Mouse (Mus musculus): ENCODE data around the gene Wdr41. TPM values are rescaled to one million over a fixed set of nuclear protein-coding genes. Genes with fewer than 3 reads are reported as not detected.

Gene Wdr41
- polyA plus RNA-seq, 1 experiment from 2014 or later: 26.3 TPM

DNA sequence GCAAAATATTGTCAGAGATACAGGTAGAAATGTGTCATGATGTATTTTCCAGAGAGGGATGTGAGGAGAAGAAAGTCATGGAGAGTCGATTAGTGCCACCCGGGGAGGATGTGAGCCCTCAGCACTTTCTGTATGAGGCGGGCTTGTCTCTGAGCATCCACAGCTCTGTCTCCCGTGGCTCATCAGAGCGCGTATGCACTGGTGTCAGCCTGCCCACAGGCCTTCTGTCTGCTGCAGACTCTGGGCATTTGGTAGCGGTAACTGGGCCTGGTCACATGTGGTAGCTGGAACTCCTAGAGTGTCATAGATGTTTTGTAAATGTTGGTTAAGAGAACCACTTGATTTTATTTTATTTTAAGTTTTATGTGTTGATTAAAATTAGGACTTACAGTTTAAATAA, 33.1 kb downstream of the Wdr41 start:
- no peak for ATAC-seq (ENCODE audit: insufficient number of reproducible peaks, insufficient read depth, low FRiP score, low TSS enrichment, low read depth)
- 78% methylated on average over 7 of the region's 7 CpGs for WGBS
- no peak overlapping the region for H3K4me3 ChIP-seq
- no peaks in the 10 kb centered on the region for H3K9me3 ChIP-seq
- no peak overlapping the region for H3K27ac ChIP-seq
- no peak overlapping the region for H3K9ac ChIP-seq
- H3K4me1 ChIP-seq: no peaks in the 10 kb centered on the region
- H3K27me3 ChIP-seq: no peaks in the 10 kb centered on the region
- no peak overlapping the region for H3K4me2 ChIP-seq
- H3K36me3 ChIP-seq: peaks cover 10% of the 10 kb centered on the region

DNA sequence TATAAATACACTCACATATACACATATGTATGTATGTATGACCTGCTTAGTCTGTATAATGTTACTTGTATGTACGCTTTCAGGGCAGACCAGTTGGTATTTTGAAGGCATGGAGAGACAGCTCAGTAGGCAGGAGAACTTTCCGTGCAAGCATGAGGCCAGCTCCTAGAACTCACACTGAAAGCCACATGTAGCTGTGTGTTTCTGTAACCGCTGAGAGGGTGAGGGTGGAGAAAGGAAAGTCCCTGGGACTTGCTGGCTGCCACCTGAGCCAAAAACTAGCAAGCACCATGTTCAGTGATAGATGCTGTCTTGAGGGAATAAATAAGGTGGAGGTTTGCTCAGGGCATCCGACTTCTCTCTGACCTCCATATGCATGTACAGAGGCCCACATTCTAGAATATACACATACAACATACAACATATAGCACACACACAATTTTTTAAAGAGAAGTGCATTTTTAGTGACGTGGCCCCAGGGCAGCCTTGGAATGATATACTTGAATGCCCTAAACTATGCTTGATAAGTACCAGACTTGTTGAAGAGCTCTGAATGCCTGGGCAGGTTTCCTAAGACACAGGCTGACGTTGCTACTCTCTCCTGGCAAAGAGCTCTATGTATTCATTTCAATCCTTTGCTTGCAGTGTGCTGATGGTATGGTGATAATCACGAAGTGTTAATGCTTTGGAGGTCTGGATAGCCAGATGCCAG, 35.6 kb downstream of the Wdr41 start:
- H3K9ac ChIP-seq: no peak overlapping the region
- WGBS: 83% methylated on average over 7 of the region's 7 CpGs
- no peak overlapping the region for H3K4me3 ChIP-seq
- H3K36me3 ChIP-seq: peaks cover 12% of the 10 kb centered on the region
- no peaks in the 10 kb centered on the region for H3K9me3 ChIP-seq
- ATAC-seq (ENCODE audit: insufficient number of reproducible peaks, insufficient read depth, low FRiP score, low TSS enrichment, low read depth): no peak
- H3K27me3 ChIP-seq: no peaks in the 10 kb centered on the region
- no peak overlapping the region for H3K27ac ChIP-seq
- no peaks in the 10 kb centered on the region for H3K4me1 ChIP-seq
- H3K4me2 ChIP-seq: no peak overlapping the region

DNA sequence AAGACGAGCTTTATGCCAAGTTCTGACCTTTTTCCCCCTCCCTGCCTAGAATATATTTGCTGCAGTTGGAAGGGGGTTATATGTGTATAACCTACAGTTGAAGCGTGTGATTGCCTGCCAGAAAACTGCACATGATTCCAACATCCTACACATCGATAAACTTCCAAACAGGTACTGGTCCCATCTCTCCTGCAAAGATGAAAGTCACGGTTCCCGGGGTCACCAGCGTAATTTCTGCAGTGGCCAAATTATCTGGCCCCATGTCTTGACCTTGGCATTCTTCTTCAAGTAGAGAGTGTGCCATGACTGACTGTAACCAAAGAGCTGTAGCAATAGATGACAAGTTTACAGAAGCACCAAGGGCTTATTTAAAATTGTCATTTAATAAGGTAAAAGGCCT, 41.1 kb downstream of the Wdr41 start:
- Histone ChIP-seq H3K36me3 (peaks cover 10% of the 10 kb centered on the region), H3K9me3 (no peaks in the 10 kb centered on the region), H3K27me3 (no peaks in the 10 kb centered on the region), H3K9ac (no peak overlapping the region), H3K4me1 (no peaks in the 10 kb centered on the region; the same call in 1 of the 2 replicates), H3K27ac (no peak overlapping the region), H3K4me3 (no peak overlapping the region), H3K4me2 (no peak overlapping the region)
- whole genome bisulfite sequencing: 89% methylated on average over 6 of the region's 6 CpGs
- no peak for ATAC-seq (ENCODE audit: insufficient number of reproducible peaks, insufficient read depth, low FRiP score, low TSS enrichment, low read depth)

DNA sequence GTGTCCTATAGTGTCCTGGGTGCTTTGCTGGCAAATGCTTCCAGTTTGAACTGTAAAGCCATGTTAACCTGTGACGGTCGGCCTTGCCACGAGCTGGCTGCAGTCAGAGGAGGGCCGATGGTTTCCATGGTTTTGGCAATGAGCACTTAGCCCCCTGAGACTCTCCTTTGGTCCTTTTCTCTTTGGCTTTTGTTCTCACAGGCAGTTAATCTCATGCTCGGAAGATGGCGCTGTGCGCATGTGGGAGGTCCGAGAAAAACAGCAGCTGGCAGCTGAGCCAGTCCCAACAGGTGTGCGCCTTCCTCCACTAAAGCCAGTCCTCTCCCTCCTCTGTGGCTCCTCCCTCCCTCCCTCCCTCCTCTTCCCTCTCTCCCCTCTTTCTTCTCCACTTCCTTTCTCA, 41.8 kb downstream of the Wdr41 start:
- H3K4me2 ChIP-seq: no peak overlapping the region
- H3K4me1 ChIP-seq: no peaks in the 10 kb centered on the region; the same call in 1 of the 2 replicates
- H3K36me3 ChIP-seq: peaks cover 11% of the 10 kb centered on the region
- no peaks in the 10 kb centered on the region for H3K9me3 ChIP-seq
- no peak overlapping the region for H3K27ac ChIP-seq
- no peak overlapping the region for H3K9ac ChIP-seq
- WGBS: 7% methylated on average over 9 of the region's 9 CpGs
- peak; percentile 62; the same call in 1 of the 2 replicates for ATAC-seq (ENCODE audit: insufficient number of reproducible peaks, insufficient read depth, low FRiP score, low TSS enrichment, low read depth)
- H3K4me3 ChIP-seq: no peak overlapping the region
- H3K27me3 ChIP-seq: no peaks in the 10 kb centered on the region

DNA sequence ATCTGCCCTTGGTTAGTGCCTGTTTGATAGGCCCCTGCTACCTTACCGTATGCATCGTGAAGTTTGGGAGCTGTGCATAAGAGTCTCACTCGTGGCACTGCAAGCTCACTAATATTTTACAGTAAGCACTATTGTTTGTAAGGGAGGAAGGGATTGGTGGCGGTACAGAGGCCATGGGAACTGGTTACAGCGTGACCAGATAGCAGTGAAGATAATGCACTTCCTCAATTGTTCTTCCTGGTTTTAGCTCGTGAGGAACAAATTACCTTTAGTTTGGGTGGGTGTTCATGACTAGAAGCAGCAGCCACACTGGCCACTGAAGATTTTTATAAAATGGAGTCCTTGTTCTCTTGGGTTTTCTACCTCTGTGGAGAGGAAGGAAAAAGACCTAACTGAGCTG, 43.2 kb downstream of the Wdr41 start:
- no peak for ATAC-seq (ENCODE audit: insufficient number of reproducible peaks, insufficient read depth, low FRiP score, low TSS enrichment, low read depth)
- Histone ChIP-seq H3K27ac (no peak overlapping the region), H3K4me3 (no peak overlapping the region), H3K9me3 (no peaks in the 10 kb centered on the region), H3K36me3 (peaks cover 11% of the 10 kb centered on the region), H3K27me3 (no peaks in the 10 kb centered on the region), H3K4me2 (no peak overlapping the region), H3K4me1 (peaks cover 4% of the 10 kb centered on the region), H3K9ac (no peak overlapping the region)
- 60% methylated on average over 6 of the region's 6 CpGs for WGBS

DNA sequence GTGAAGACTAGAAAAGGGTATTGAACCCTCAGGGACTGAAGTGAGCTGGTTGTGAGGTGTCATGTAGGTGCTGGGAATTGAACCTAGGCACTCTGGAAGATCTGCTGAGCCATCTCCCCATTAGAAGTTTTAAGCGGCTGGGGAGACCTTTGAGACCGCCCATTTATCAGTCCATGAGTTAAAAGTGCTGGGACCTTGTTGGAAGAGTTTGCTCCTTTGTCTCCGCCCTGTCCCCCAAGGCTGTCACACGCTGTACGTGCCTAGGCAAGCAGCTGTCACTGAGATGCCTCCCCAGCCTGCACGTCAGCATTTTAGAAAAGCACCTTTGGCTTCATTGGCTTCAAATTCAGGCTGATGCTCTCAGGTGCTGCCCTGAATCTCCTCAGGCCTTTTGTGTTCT, 44.1 kb downstream of the Wdr41 start:
- Histone ChIP-seq H3K9ac (no peak overlapping the region), H3K27ac (no peak overlapping the region; the same call in 1 of the 2 replicates), H3K4me1 (peaks cover 4% of the 10 kb centered on the region), H3K9me3 (no peaks in the 10 kb centered on the region), H3K36me3 (peaks cover 11% of the 10 kb centered on the region), H3K4me3 (no peak overlapping the region), H3K4me2 (no peak overlapping the region), H3K27me3 (no peaks in the 10 kb centered on the region)
- no peak for ATAC-seq (ENCODE audit: insufficient number of reproducible peaks, insufficient read depth, low FRiP score, low TSS enrichment, low read depth)
- WGBS: 75% methylated on average over 6 of the region's 6 CpGs

DNA sequence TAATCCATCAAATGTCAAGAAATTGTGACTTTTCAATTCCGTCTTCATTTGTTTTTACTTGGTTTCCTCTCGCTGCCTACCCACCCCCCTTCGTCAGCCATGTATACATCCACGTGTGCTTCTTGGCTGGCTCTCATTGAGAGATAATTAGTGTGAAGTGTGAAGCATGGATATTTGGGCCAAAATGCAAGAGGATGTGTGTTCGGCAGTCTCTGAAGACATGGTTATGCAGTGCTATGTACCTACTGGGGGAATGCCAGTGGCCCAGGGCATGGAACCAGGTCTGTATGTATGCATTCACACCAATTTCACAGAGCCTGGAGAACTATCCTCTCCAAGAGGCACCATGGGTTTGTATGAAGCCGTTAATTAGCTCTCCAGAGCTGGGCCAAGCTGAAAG, 54.7 kb downstream of the Wdr41 start:
- WGBS: 81% methylated on average over 6 of the region's 6 CpGs
- no peaks in the 10 kb centered on the region for H3K27me3 ChIP-seq

DNA sequence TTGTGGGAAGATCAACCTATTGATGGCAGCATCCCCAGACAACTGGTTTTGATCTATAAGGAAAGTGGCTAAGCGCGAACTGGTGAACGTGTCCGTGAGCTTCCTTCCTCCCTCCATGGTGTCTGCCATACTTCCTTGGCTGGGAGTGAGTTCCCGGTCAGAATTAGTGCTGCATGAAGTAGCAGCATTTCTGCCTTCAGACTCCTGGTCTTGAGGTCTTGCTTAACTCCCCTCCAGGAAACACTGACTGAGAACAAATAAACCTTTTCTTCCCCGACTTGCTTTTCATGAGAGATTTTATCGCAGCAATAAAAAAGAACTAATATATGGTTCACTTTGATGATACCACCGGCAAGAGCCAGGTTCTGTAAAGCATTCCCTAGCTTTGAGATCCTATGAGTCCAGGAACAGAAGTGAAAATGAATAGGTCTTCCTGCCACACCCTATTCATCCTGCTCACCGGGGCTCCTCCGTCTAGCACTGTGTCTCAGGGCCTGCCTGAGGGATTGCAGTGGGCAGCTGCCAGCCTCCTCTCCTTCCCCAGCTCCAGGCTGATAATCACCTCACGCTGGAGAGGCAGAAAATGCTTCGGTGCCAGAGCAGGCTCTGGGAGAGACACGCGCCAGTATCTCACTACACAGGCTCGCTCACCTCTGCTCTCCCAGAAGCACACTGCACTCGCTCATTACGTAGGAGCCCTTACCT, 56.1 kb downstream of the Wdr41 start:
- no peaks in the 10 kb centered on the region for H3K4me1 ChIP-seq
- 72% methylated on average over 17 of the region's 17 CpGs for WGBS
- no peak for ATAC-seq (ENCODE audit: insufficient number of reproducible peaks, insufficient read depth, low FRiP score, low TSS enrichment, low read depth)

More for the DNA sequence above, 54.7 kb downstream of the Wdr41 start:
- no peaks in the 10 kb centered on the region for H3K4me1 ChIP-seq
- H3K4me3 ChIP-seq: no peak overlapping the region
- H3K36me3 ChIP-seq: peaks cover 16% of the 10 kb centered on the region
- H3K9me3 ChIP-seq: no peaks in the 10 kb centered on the region
- no peak overlapping the region for H3K27ac ChIP-seq
- no peak overlapping the region for H3K9ac ChIP-seq
- ATAC-seq (ENCODE audit: insufficient number of reproducible peaks, insufficient read depth, low FRiP score, low TSS enrichment, low read depth): no peak
- H3K4me2 ChIP-seq: no peak overlapping the region

DNA sequence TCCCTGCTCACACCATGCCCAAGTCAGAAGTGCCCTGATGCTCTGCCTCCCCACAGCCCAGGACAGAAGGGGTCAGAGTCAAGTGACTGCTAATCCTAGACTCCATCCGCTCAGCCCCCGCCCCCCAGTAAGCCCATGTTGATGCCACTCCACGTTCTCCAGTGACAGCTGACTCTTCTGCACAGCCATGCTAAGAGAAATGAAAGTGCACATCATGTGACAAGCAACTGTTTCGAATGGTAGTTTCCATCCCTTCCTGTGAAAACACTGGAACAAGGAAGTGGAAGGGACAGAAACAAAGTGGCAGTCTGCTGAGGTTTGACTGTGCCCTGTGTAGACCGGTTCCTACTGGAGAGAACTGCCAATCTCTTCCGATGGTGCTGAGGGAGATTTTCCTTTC, 56.8 kb downstream of the Wdr41 start:
- H3K27me3 ChIP-seq: no peaks in the 10 kb centered on the region
- WGBS: 73% methylated on average over 6 of the region's 6 CpGs
- no peak for ATAC-seq (ENCODE audit: insufficient number of reproducible peaks, insufficient read depth, low FRiP score, low TSS enrichment, low read depth)

More for the DNA sequence above, 56.1 kb downstream of the Wdr41 start:
- no peak overlapping the region for H3K27ac ChIP-seq
- no peak overlapping the region for H3K4me2 ChIP-seq
- no peaks in the 10 kb centered on the region for H3K9me3 ChIP-seq
- no peak overlapping the region for H3K4me3 ChIP-seq
- H3K27me3 ChIP-seq: no peaks in the 10 kb centered on the region
- no peak overlapping the region for H3K9ac ChIP-seq
- H3K36me3 ChIP-seq: peaks cover 10% of the 10 kb centered on the region

DNA sequence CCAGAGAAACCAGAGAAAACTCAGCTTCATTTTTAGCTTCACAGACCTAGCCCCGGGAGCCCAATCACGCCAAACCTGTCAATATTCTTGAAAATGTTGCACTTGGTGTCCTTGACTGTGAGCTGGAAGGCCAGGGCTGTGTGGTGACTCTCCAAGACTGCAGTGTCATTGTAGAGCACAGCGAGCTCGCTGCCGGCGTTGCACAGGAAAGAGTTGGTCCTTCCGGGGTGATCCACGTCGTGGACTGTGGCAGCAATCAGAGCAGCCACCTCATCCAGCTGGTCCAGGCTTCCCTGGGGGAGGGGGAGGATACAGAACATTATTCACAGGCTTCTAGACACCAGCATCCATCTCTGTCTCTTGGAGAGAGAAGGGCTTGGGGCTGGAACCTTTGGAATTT, 58.0 kb downstream of the Wdr41 start:
- Histone ChIP-seq H3K4me1 (no peaks in the 10 kb centered on the region), H3K36me3 (no peaks in the 10 kb centered on the region), H3K27ac (no peak overlapping the region), H3K9ac (no peak overlapping the region), H3K27me3 (no peaks in the 10 kb centered on the region), H3K9me3 (no peaks in the 10 kb centered on the region), H3K4me2 (no peak overlapping the region), H3K4me3 (no peak overlapping the region)
- 82% methylated on average over 9 of the region's 9 CpGs for WGBS
- ATAC-seq (ENCODE audit: insufficient number of reproducible peaks, insufficient read depth, low FRiP score, low TSS enrichment, low read depth): no peak

More for the DNA sequence above, 56.8 kb downstream of the Wdr41 start:
- H3K4me3 ChIP-seq: no peak overlapping the region
- no peak overlapping the region for H3K27ac ChIP-seq
- H3K9me3 ChIP-seq: no peaks in the 10 kb centered on the region
- H3K4me2 ChIP-seq: no peak overlapping the region
- H3K36me3 ChIP-seq: peaks cover 8% of the 10 kb centered on the region
- no peak overlapping the region for H3K9ac ChIP-seq
- no peaks in the 10 kb centered on the region for H3K4me1 ChIP-seq

DNA sequence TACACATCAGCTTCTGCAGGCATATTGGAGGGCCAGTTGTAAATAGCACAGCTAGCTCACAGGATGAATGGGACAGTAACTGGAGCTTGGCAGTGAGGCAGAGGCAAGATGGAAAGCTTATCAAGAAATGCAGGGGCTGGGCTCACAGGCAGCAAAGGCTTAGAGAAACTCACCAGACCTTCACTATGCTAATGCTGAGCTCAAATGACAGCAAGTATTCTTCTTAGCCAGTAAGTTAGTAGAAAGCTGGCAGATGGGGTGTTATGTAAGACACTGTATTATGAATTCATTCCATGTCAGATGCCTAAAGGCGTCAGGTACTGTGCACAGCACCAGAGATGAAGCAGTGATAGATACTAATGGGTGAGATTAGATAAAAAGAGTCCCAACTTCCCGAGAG, 58.6 kb downstream of the Wdr41 start:
- Histone ChIP-seq H3K9me3 (no peaks in the 10 kb centered on the region), H3K4me1 (no peaks in the 10 kb centered on the region), H3K36me3 (no peaks in the 10 kb centered on the region), H3K27ac (no peak overlapping the region), H3K4me3 (no peak overlapping the region), H3K27me3 (no peaks in the 10 kb centered on the region), H3K4me2 (no peak overlapping the region), H3K9ac (no peak overlapping the region)
- ATAC-seq (ENCODE audit: insufficient number of reproducible peaks, insufficient read depth, low FRiP score, low TSS enrichment, low read depth): no peak
- WGBS: 80% methylated on average over 2 of the region's 2 CpGs

DNA sequence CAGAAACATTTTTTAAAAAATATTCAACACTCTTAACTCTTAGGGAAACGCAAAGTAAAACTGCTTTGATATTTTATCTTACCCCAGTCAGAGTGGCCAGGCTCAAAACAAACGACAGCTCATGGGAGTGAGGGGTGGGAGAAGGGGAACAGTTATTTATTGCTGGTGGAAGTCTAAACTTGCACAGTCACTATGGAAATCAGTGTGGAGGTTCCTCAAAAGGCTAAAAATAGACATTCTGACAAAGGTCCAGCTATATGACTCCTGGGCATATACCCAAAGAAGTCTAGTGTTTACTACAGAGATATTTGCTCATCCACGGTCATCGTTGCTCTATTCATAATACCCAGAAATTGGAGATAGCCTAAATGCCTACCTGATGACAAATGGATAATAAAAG, 62.1 kb downstream of the Wdr41 start:
- no peak overlapping the region for H3K4me2 ChIP-seq
- no peaks in the 10 kb centered on the region for H3K4me1 ChIP-seq
- H3K9me3 ChIP-seq: no peaks in the 10 kb centered on the region
- no peak for ATAC-seq (ENCODE audit: insufficient number of reproducible peaks, insufficient read depth, low FRiP score, low TSS enrichment, low read depth)
- H3K27me3 ChIP-seq: no peaks in the 10 kb centered on the region
- no peak overlapping the region for H3K4me3 ChIP-seq
- no peaks in the 10 kb centered on the region for H3K36me3 ChIP-seq
- no peak overlapping the region for H3K27ac ChIP-seq
- 79% methylated on average over 4 of the region's 4 CpGs for WGBS
- no peak overlapping the region for H3K9ac ChIP-seq

All from embryonic facial prominence, embryonic 13.5 days (tissue).